Mouse (Mus musculus): ENCODE measurements around the gene Cog2. TPM values are rescaled to one million over a fixed set of nuclear protein-coding genes. Genes with fewer than 3 reads are reported as not detected.

Gene Cog2
- total RNA-seq, 2 experiments from 2014 or later: 13.5 to 18.1 TPM

- intact Hi-C loops (cut with DNase I): no loop called here
- no peak for DNase-seq
Observed at GRCm38 (mm10) chr8:124567126-124567525, 46.6 kb downstream of the Cog2 start.

DNA sequence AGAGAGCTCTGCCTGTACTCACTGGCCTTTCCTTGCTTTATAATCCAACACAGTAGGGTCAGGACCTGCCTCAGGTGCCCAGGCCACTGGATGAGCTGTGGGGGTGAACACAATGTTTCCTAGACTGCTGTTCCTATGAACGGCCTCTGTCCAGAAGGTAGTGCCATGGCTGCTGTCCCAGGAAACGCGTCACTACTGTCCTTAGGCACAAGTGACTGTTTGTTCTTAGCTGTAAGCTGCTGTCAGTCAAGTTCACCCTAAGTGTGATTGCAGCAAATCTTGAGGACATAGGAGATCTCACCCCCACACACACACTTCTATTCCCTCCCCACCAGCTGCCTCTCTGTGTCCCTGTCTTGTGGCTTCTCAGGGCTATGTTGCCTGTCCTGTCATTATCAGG is 47.0 kb downstream of the Cog2 start:
- no peak for DNase-seq
- intact Hi-C loops (cut with DNase I): no loop called here

- intact Hi-C loops (cut with DNase I): no loop called here
- DNase-seq: no peak
Observed at GRCm38 (mm10) chr8:124569100-124569499, 48.5 kb downstream of the Cog2 start.

DNA sequence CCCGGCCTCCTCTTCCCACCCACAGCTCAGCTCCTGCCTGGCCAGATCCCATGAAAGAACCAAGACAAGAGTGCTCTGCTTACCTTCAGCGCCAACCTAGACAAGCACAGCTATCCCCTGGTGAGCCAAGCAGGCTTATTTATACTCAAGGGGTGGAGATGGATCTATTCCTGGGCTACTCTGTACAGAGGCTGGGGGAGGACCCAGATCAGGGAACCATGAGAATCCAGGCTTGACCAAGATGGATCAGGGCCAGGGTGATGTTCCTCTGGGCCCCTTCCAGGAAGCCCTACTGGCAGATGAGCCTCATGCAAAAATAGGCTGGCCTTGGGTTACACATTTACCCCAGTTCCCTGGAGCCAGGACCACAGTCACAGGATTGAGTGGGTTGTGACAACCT is 49.0 kb downstream of the Cog2 start, which contains the start of gene Agt:
Gene Agt (minus strand): TSS at position 114 of the 400 bp plus-strand sequence.
- intact Hi-C loops (cut with DNase I): no loop called here
- peak; percentile 74 to 83 for DNase-seq

DNA sequence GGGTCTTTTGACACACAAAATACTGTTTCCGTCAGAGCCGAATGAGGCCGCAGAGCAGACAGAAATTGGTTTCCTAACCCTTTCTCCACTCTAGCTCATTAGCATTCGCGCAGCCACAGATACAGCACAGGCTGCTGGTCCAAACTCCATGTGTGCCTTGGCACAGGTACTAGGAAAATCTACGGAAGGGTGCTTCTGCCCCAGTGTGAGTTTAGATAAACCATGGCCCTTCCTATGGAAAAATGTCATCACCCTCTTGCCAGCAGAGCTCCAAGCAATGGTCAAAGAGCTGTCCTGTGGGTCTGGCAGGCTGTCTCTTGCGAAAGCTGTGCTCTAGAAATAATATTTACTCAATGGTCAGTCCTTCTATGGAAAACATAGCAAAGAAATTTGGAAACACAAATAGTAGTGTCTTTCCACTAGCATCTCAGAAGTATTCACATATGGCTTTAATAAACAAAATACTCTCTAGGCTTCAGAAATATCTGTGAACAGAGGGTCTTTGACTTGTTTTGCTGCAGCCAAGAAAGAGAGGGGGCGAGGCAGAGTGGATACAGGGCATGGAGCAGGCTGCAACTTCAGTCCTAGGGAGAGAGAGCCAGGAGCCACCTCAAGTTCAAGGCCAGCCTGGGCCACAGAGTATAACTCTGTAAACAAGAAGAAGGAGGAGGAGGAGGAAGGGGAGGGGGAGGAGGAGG is 51.3 kb downstream of the Cog2 start:
- intact Hi-C loops (cut with DNase I): loop anchor here (5.0 kb wide), 1 partner anchor 50 kb away; the partner anchor contains the start of gene Cog2

DNA sequence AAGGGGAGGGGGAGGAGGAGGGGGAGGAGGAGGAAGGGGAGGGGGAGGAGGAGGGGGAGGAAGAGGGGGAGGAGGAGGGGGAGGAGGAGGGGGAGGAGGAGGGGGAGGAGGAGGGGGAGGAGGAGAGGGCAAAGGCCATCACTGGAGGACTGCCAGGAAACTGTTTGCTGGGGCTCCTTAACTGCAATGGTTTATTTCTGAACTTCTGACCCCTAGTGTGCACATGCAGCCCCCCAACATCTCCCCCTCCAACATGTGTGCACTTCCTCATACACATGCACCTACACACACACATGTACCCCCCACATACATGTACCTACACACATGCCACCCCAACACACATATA is 51.8 kb downstream of the Cog2 start:
- no peak for DNase-seq
- intact Hi-C loops (cut with DNase I): loop anchor here (5.0 kb wide), 1 partner anchor 50 kb away; the partner anchor contains the start of gene Cog2

More for the DNA sequence above, 51.3 kb downstream of the Cog2 start:
- no peak for DNase-seq

- intact Hi-C loops (cut with DNase I): loop anchor here (1.0 to 5.0 kb wide), 2 partner anchors 51 to 173 kb away; partner anchors contain the start of gene Cog2
Observed at GRCm38 (mm10) chr8:124573552-124574340, 53.2 kb downstream of the Cog2 start.

GRCm38 (mm10) chr8:124575811-124576210 is 55.2 kb downstream of the Cog2 start, which contains the start of gene Capn9:
Gene Capn9 (plus strand): TSS chr8:124576111.
- intact Hi-C loops (cut with DNase I): no loop called here

More at GRCm38 (mm10) chr8:124573552-124574340, 53.2 kb downstream of the Cog2 start:
- peak; percentile 77 to 81 for DNase-seq

GRCm38 (mm10) chr8:124576751-124577150 is 56.2 kb downstream of the Cog2 start:
- intact Hi-C loops (cut with DNase I): no loop called here
- no peak for DNase-seq

More at GRCm38 (mm10) chr8:124575811-124576210, 55.2 kb downstream of the Cog2 start, which contains the start of gene Capn9:
- DNase-seq: no peak

DNA sequence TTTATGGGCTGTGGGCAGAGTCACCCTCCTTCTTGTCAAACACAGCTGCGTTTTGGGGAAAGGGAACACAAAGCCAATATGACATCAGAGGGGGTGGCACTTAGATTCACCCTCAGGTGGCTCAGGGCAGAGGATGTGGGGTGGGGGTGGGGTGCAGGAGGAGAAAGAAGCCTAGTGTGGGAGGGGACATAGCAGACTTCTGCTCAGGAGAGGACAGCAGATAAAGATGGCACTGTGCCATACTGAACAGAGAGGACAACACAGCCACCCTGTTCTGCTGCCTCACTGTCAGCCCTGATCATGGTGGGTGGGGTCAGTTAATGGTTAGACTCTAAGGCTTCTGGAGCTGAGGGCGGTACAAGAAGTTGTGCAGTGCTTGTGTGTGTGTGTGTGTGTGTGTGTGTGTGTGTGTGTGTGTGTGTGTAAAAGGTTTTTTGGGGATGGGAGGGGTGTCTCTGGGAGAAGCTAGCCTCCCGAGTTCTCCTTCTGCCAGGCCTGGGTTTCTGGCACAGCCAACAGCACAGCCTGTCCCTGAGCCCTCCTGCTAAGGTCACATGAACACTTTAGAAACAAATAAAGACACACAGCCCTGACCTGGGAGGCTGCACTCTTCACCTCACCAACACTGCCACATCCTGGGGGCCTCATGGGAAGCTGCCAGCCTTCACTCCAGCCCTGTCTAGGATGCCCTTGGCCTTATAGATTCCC is 65.3 kb downstream of the Cog2 start:
- intact Hi-C loops (cut with DNase I): no loop called here
- DNase-seq: peak in 1 of 2 experiments; percentile 20

DNA sequence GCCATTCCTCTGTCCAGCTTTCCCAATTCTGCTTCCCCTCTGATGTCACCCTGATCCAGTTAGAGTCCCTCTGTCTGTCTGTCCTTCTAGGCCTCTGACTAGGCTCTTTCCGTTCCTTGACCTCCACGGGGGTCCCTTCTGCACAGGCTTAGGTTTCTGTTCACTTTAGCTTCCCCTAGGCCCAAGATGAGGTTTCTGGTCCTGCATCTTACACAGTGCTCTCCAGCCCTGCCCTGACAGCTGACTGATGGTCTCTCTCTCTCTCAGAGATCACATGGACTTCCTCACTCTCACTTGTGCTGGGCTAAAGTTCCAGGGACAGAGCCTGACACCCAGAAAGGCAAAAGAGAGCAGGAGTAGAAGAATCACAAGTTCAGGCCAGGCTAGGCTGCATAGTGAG is 66.0 kb downstream of the Cog2 start:
- intact Hi-C loops (cut with DNase I): no loop called here
- peak in 1 of 2 experiments; percentile 7 for DNase-seq

GRCm38 (mm10) chr8:124589393-124589792 is 68.8 kb downstream of the Cog2 start:
- peak in 1 of 2 experiments; percentile 10 for DNase-seq
- intact Hi-C loops (cut with DNase I): no loop called here

Other genes starting within 250 kb of the Cog2 start
- gene Pgbd5, start 81.1 kb upstream of the Cog2 start, total RNA-seq (2021): under 1 TPM; 0.15 to 0.25 TPM
- gene Agt, start 48.9 kb downstream of the Cog2 start, total RNA-seq (2021): 10 to 100 TPM in 1 of 2 experiments, 1 to 10 TPM in 1; 9.9 to 10.9 TPM
- gene Capn9, start 55.3 kb downstream of the Cog2 start, total RNA-seq (2021): not detected
- gene 2310022B05Rik, start 142.6 kb downstream of the Cog2 start, total RNA-seq (2021): 10 to 100 TPM in 1 of 2 experiments, 1 to 10 TPM in 1; 9.9 to 12.1 TPM
- 10 to 100 TPM; 15.6 to 18.5 TPM for gene Ttc13, start 201.2 kb downstream of the Cog2 start, total RNA-seq (2021)
- gene Arv1, start 201.4 kb downstream of the Cog2 start, total RNA-seq (2021): 1 to 10 TPM; 2.2 to 2.9 TPM
- gene Fam89a, start 231.1 kb downstream of the Cog2 start, total RNA-seq (2021): under 1 TPM; 0.37 to 0.64 TPM

Data from gastrocnemius, postnatal 36 days (tissue).